Mouse (Mus musculus) embryonic facial prominence, embryonic 13.5 days (tissue): ENCODE data around the gene Cd36. TPM values are rescaled to one million over a fixed set of nuclear protein-coding genes. Genes with fewer than 3 reads are reported as not detected.
"Not testable (repeated sequence)": the region's sequence is repeated elsewhere in the genome, so short reads cannot be mapped to it uniquely, and the experiment has no call there.

Experiments used
- ATAC-seq: fragments of 200-750 bp; cut with Nextera tagmentation; 2 replicates; pipeline ENCODE4 v1.8.0; 2017; ENCODE audit warnings: low read depth; ENCODE audit not compliant: insufficient number of reproducible peaks, insufficient read depth, low FRiP score, low TSS enrichment
- H3K27ac ChIP-seq: fragments of 300-500 bp; sonication (generic); 2 replicates; pipeline ENCODE4 v1.5.1; 2015; ENCODE audit warnings: moderate library complexity, mild to moderate bottlenecking, inconsistent platforms
- H3K27me3 ChIP-seq: fragments of 300-500 bp; sonication (generic); 2 replicates; pipeline ENCODE4 v1.6.1; 2015; ENCODE audit warnings: mild to moderate bottlenecking, inconsistent platforms
- H3K36me3 ChIP-seq: fragments of 300-500 bp; sonication (generic); 2 replicates; pipeline ENCODE4 v1.6.1; 2015; ENCODE audit warnings: mild to moderate bottlenecking, inconsistent platforms
- H3K4me1 ChIP-seq: fragments of 300-500 bp; sonication (generic); 2 replicates; pipeline ENCODE4 v1.6.1; 2015; ENCODE audit warnings: inconsistent platforms
- H3K4me2 ChIP-seq: fragments of 300-500 bp; sonication (generic); 2 replicates; pipeline ENCODE4 v1.6.1; 2015; ENCODE audit warnings: moderate library complexity, mild to moderate bottlenecking, inconsistent platforms
- H3K4me3 ChIP-seq: fragments of 300-500 bp; sonication (generic); 2 replicates; pipeline ENCODE4 v1.5.1; 2015; ENCODE audit warnings: mild to moderate bottlenecking, inconsistent platforms
- H3K9ac ChIP-seq: fragments of 300-500 bp; sonication (generic); 2 replicates; pipeline ENCODE4 v1.6.1; 2015; ENCODE audit warnings: mild to moderate bottlenecking, inconsistent platforms
- H3K9me3 ChIP-seq: fragments of 300-500 bp; sonication (generic); 2 replicates; pipeline ENCODE4 v1.6.1; 2016; ENCODE audit warnings: inconsistent platforms
- WGBS: fragments of 180-500 bp; shearing (Covaris S2); methylation state at CpG from one replicate; pipeline ENCODE4 v1.1.7; 2015; ENCODE audit warnings: mixed read lengths; 5-methylcytosine and 5-hydroxymethylcytosine counted together
- polyA plus RNA-seq: library from polyadenylated mRNA; unstranded; fragments of >200 nt; fragmentation: Nextera tagmentation; extraction: Ambion mirVana; gene quantifications from 2 replicates; pipeline ENCODE4 v1.2.1, GENCODE M21; 2015

Gene Cd36
- polyA plus RNA-seq = 6.4 TPM in 2 replicates

DNA sequence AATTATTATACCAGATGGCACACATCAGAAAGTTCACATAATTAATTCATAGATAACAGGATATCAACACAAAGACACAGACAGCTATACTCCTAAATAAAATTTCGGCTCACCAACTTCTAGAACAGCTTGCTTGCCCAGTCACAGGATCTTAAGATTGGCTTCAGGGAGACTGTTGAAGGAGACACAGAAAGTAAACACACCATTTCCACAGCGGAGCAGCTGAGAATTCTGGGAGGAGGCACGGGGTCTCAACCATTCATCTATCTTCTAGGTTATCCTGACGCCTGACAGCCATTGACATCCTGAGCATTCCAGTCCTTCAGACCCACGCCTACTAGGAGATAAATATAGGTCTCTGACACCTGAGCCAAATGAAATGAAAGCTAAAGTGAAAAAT is at the start of gene Cd36:
Gene Cd36 (minus strand): TSS at position 204 of the 400 bp plus-strand sequence.
- H3K36me3 ChIP-seq = no peaks in the 10 kb centered on the region
- no peak within 1 kb of the TSS for H3K4me3 ChIP-seq
- ATAC-seq = no peak
- H3K9ac ChIP-seq = no peak within 1 kb of the TSS
- 55% methylated on average over 5 of the region's 5 CpGs for WGBS
- no peaks in the 10 kb centered on the region for H3K27me3 ChIP-seq
- H3K4me1 ChIP-seq = no peaks in the 10 kb centered on the region
- no peaks in the 10 kb centered on the region for H3K9me3 ChIP-seq
- H3K27ac ChIP-seq = no peak within 1 kb of the TSS
- H3K4me2 ChIP-seq = no peak within 1 kb of the TSS

DNA sequence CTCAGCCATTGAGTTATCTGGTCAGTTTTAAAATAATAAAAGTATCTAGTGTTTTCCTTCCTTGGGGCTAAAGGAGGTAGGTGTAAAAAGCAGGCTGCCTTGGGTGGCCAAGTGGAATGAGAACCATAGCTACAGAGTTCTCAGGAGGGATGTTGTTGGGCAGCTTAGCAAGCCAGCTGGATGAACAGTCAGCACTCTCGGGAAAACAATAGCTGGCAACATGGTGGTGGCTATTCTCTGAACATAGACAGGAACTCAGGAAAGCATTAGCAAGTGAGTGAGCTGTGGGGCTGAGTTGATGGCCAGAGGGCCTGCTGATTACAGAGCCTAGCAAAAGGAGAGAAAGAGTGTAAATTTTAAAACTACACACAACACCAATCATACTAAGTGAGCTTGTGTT is 45.9 kb upstream of the Cd36 start:
- no peak for ATAC-seq
- 58% methylated on average over 1 of the region's 1 CpGs for WGBS

DNA sequence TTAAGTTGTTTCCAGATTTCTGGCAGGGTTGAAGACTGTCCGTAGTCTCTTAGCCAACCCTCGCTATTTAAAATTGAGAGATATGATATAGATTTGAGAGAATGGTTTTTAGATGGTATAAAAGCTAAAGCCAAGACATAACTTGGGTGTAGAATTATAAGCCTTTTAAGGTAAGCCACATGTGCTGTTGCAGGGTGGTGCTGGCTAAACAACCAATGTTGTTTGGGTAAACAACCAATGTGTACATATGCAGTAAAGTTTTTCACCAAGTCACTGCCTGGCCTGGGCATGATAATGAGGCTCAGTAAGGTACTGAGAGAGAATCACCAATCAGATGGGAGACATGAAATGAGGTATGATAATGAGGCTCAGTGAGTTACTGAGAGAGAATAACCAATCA is 43.0 kb upstream of the Cd36 start:
- 96% methylated on average over 2 of the region's 2 CpGs for WGBS

More for the DNA sequence above, 45.9 kb upstream of the Cd36 start:
- H3K27me3 ChIP-seq = no peaks in the 10 kb centered on the region
- no peak overlapping the region for H3K9ac ChIP-seq
- no peaks in the 10 kb centered on the region for H3K36me3 ChIP-seq
- H3K4me3 ChIP-seq = no peak overlapping the region
- H3K9me3 ChIP-seq = no peaks in the 10 kb centered on the region
- no peak overlapping the region for H3K27ac ChIP-seq
- no peaks in the 10 kb centered on the region for H3K4me1 ChIP-seq
- no peak overlapping the region for H3K4me2 ChIP-seq

DNA sequence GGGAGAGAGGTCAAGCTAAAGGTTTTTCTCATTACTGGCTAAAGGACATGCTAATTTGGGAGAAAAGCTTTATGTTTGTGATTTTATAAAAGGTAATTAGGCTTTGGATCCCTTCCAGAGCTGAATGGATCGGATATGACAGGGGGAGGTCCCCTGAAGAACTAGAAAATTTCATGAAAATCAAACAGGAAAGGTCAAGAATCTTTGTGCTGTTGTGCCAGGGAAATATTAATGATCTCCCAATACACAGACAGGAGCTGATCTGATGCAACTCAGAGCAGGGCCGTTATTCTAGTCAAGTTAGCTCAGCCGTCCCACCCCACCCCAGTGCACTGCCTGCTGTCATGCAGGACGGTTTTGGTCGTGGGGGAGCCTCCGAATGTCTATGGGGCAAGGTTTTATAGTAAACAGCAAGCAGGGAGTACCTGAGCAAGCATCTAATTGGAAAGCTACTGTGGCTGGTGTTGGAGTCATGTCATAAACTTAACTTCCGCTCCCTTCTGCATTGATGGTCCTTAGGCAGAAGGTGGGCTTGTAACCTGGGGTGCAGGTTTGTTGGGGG is 40.5 kb upstream of the Cd36 start:
- no peaks in the 10 kb centered on the region for H3K36me3 ChIP-seq
- 56% methylated on average over 7 of the region's 7 CpGs for WGBS
- ATAC-seq = no peak
- no peaks in the 10 kb centered on the region for H3K27me3 ChIP-seq
- H3K9ac ChIP-seq = no peak overlapping the region
- H3K4me3 ChIP-seq = no peak overlapping the region
- no peaks in the 10 kb centered on the region for H3K9me3 ChIP-seq
- H3K4me2 ChIP-seq = no peak overlapping the region
- no peaks in the 10 kb centered on the region for H3K4me1 ChIP-seq
- H3K27ac ChIP-seq = no peak overlapping the region

More for the DNA sequence above, 43.0 kb upstream of the Cd36 start:
- not testable (repeated sequence) for H3K4me1 ChIP-seq, H3K27me3 ChIP-seq, ATAC-seq, H3K27ac ChIP-seq, H3K9ac ChIP-seq, H3K36me3 ChIP-seq, H3K4me3 ChIP-seq, H3K4me2 ChIP-seq, H3K9me3 ChIP-seq

DNA sequence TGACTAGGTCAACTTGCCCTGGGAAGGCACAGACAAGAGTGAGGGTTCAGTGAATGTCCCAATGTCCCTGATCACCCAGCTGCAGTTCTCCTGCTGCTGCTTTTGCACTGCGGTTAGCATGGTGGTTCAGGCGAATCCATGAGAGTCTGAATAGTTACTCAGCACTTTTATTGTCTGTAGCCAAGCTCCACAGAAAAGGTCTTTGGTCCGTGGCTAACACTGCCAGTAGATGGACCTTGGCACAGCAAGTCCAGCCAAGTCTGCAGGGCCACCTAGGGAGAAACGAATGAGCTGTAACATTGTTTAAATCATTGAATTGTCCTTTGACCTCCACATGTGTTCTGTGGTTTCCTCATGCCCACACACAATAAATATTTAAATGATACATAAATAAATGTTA is 39.9 kb upstream of the Cd36 start:
- Histone ChIP-seq H3K4me1 (no peaks in the 10 kb centered on the region), H3K27me3 (no peaks in the 10 kb centered on the region), H3K9ac (no peak overlapping the region), H3K4me3 (no peak overlapping the region), H3K36me3 (no peaks in the 10 kb centered on the region), H3K4me2 (no peak overlapping the region), H3K9me3 (no peaks in the 10 kb centered on the region), H3K27ac (no peak overlapping the region)
- ATAC-seq = no peak
- WGBS = 44% methylated on average over 4 of the region's 4 CpGs

DNA sequence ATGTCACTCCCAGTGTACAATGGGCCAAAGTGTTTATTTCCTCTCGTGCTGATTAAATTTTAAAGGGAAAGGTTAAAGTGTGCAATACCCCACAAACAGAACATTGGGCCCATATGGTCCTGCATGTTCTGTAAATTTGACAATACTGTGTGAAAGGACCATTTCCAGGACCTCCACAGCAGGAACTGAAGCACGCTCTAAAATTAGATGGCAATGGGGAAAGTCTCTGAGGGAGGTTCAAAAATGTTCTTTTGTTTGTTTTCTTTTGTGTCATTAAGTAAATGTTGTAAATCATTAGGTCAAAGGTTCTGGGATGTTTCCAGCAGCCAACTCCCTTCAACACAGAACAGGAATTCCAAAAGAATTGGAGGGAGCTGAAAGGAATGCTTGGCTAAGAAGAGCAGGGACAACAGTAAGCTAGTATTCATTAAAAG is 35.5 kb upstream of the Cd36 start:
- Histone ChIP-seq H3K9ac (no peak overlapping the region), H3K4me3 (no peak overlapping the region), H3K36me3 (no peaks in the 10 kb centered on the region), H3K27me3 (no peaks in the 10 kb centered on the region), H3K27ac (no peak overlapping the region), H3K4me1 (no peaks in the 10 kb centered on the region), H3K9me3 (no peaks in the 10 kb centered on the region), H3K4me2 (no peak overlapping the region)
- no peak for ATAC-seq
- WGBS = 53% methylated on average over 2 of the region's 2 CpGs

DNA sequence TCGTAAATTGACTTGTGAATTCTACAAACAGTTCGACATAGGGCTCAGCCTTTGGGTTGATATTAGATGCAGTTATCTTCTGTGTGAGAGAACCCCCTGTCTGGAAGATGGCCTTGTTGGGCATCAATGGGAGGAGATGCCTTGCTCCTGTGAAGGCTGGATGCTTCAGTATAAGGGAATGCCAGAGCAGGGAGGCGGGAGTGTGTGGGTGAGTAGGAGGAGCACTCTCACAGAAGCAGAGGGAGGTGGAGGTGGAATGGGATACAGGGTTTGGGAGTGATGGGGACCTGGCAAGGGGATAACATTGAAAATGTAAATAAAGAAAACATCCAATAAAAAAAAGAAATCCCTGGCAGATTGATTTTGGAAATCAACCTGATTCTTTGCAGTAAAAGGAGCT is 35.0 kb upstream of the Cd36 start:
- H3K4me1 ChIP-seq = no peaks in the 10 kb centered on the region
- no peaks in the 10 kb centered on the region for H3K27me3 ChIP-seq
- no peak for ATAC-seq
- no peaks in the 10 kb centered on the region for H3K36me3 ChIP-seq
- H3K9ac ChIP-seq = no peak overlapping the region
- WGBS = 77% methylated on average over 3 of the region's 3 CpGs
- no peak overlapping the region for H3K27ac ChIP-seq
- no peak overlapping the region for H3K4me3 ChIP-seq
- H3K4me2 ChIP-seq = no peak overlapping the region
- H3K9me3 ChIP-seq = no peaks in the 10 kb centered on the region

DNA sequence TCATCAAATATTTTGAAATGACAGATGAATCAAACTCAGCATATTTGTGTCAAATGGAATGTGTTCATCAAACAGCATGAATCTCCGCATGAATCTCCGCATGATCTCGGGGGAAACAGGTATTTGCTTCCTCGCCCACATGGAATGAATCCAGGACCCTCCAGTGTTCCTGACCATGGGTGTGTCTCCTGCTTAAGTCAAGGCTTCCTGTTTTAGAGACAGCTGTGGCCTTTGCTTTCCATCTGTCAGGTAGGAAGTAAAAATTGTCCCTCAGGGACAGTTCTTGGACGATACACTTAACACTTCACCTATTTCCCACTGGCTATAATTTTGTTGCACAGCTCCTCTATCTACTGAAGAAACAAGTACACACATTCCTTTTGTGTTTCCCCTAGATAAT is 30.4 kb upstream of the Cd36 start:
- H3K9me3 ChIP-seq = no peaks in the 10 kb centered on the region
- no peaks in the 10 kb centered on the region for H3K27me3 ChIP-seq
- H3K9ac ChIP-seq = no peak overlapping the region
- H3K4me1 ChIP-seq = no peaks in the 10 kb centered on the region
- WGBS = 64% methylated on average over 5 of the region's 5 CpGs
- H3K27ac ChIP-seq = no peak overlapping the region
- H3K4me3 ChIP-seq = no peak overlapping the region
- no peak for ATAC-seq
- no peak overlapping the region for H3K4me2 ChIP-seq
- H3K36me3 ChIP-seq = no peaks in the 10 kb centered on the region

DNA sequence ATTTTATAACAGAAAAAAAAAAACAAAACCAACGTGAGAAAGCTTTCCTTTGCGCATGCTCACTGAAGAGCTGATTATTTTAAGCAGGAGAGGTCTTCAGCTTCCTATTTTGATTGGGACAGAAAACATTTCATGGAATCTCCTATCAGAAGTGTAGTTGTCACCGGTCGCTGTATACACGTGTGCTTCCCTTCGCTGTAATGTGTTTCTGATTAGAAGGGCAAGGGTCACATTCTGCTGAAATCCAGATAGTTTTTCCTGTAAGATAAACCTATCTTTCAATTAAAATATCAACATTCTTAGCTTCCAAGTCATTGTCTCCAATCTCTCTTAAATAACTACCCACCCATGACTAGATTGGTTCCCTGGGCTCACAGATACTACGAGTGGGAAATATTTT is 16.2 kb upstream of the Cd36 start:
- H3K9me3 ChIP-seq = no peaks in the 10 kb centered on the region
- H3K9ac ChIP-seq = no peak overlapping the region
- 24% methylated on average over 7 of the region's 7 CpGs for WGBS
- no peaks in the 10 kb centered on the region for H3K4me1 ChIP-seq
- no peak overlapping the region for H3K4me3 ChIP-seq
- no peaks in the 10 kb centered on the region for H3K27me3 ChIP-seq
- H3K36me3 ChIP-seq = no peaks in the 10 kb centered on the region
- no peak overlapping the region for H3K27ac ChIP-seq
- ATAC-seq = no peak
- H3K4me2 ChIP-seq = no peak overlapping the region

DNA sequence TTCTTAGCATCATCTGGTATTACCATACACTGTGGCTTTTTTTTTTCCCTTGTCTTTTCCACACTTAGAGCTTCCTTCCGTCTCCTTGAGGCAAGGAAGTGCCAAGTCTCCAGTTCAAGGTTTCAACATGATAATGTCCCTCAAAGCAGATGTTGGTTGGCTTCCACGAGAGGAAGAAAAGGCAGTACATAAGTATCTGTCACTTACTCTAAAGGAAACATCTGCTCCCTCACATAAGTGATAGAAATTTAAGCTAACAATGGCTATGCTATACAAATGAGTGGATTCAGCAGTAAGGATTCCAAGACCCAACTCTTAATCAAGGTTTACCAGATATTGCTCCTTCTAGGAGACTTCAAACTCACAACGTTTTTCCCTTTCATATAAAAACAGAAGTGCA is 10.3 kb upstream of the Cd36 start:
- Histone ChIP-seq H3K9me3 (no peaks in the 10 kb centered on the region), H3K27ac (no peak overlapping the region), H3K36me3 (no peaks in the 10 kb centered on the region), H3K4me3 (no peak overlapping the region), H3K27me3 (no peaks in the 10 kb centered on the region), H3K4me2 (no peak overlapping the region), H3K9ac (no peak overlapping the region), H3K4me1 (no peaks in the 10 kb centered on the region)
- 63% methylated on average over 3 of the region's 3 CpGs for WGBS
- no peak for ATAC-seq

DNA sequence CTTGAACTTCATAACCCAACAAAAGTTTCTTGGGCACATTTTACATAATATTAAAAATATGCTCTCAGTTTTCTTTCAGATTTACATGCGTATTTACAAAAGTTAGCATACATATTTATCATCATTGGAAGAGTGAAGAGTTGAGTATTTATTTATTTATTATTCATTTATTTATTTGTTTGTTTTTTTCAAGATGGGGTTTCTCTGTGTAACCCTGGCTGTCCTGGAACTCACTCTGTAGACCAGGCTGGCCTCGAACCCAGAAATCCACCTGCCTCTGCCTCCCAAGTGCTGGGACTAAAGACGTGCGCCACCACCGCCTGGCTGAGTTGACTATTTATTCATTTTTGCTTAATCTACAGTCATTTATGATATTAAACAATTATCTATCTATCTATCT is 9.0 kb upstream of the Cd36 start:
- H3K9me3 ChIP-seq, H3K27ac ChIP-seq, H3K27me3 ChIP-seq, H3K36me3 ChIP-seq, H3K4me2 ChIP-seq, H3K4me3 ChIP-seq, H3K4me1 ChIP-seq, ATAC-seq, H3K9ac ChIP-seq: not testable (repeated sequence)
- WGBS = 97% methylated on average over 5 of the region's 5 CpGs

DNA sequence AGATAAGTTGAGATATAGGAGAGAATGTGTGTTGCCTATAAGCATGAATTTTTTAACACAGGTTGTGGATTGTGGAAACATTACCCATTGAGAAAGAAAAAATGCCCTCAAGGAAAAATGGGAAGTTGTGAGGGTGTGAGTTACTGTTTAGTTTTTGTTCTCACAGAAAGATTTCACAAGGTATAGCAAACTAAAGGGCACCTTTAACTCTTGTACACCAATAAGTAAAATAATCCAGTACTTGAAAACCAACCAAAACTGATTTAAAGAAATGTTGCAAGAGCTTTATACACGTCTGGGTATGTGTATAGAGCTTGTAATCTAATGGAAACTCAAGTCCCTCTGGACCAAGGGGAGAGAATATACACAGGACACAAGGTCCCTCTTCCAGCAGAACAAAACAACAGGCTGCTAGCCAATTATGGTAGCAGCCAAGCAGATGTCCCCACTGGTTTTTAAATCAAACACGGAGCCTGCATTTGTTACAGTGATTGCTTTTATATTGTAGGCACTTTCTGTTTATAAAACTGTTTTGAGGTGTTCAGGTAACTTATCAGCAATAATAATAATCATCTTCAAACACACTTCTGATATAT is 5.1 kb upstream of the Cd36 start:
- Histone ChIP-seq H3K4me1 (no peaks in the 10 kb centered on the region), H3K4me2 (no peak overlapping the region), H3K27ac (no peak overlapping the region), H3K9me3 (no peaks in the 10 kb centered on the region), H3K9ac (no peak overlapping the region), H3K4me3 (no peak overlapping the region), H3K36me3 (no peaks in the 10 kb centered on the region), H3K27me3 (no peaks in the 10 kb centered on the region)
- no peak for ATAC-seq
- WGBS = 62% methylated on average over 2 of the region's 2 CpGs
